Mouse (Mus musculus): ENCODE data around the gene Slc9a8. TPM values are rescaled to one million over a fixed set of nuclear protein-coding genes. Genes with fewer than 3 reads are reported as not detected.

Gene Slc9a8
- total and polyA plus RNA-seq, 3 experiments, result 16.7 to 25.8 TPM; not detected in 1

- no peak for TF ChIP-seq MYB (IDR thresholded peaks at IDR 0.05; ENCODE audit: low read depth, low read length)
- TF ChIP-seq USF2 (IDR thresholded peaks at IDR 0.05; ENCODE audit: borderline replicate concordance in 1 of 2, insufficient read depth in 1 of 2, low read depth in 1 of 2, low read length in 2 of 2), result no peak
- TF ChIP-seq UBTF (IDR thresholded peaks at IDR 0.05; ENCODE audit: borderline replicate concordance, insufficient read depth, low read depth, low read length), result 0 out of 2 replicates have a peak, but pooled peaks have one; percentile 16
- 0 out of 6 replicates have a peak, but pooled peaks of 1 of the 3 experiments have one; percentile 7 for TF ChIP-seq CTCF (IDR thresholded peaks at IDR 0.05 in 2 of 3, conservative IDR thresholded peaks at IDR 0.05 in 1 of 3; ENCODE audit: control insufficient read depth in 1 of 3, insufficient read depth in 1 of 3, low read depth in 2 of 3, low read length in 3 of 3, poor library complexity in 1 of 3, severe bottlenecking in 1 of 3)
Measured at GRCm38 (mm10) chr2:167421330-167422149, at the start of gene Slc9a8 (continued).

DNA sequence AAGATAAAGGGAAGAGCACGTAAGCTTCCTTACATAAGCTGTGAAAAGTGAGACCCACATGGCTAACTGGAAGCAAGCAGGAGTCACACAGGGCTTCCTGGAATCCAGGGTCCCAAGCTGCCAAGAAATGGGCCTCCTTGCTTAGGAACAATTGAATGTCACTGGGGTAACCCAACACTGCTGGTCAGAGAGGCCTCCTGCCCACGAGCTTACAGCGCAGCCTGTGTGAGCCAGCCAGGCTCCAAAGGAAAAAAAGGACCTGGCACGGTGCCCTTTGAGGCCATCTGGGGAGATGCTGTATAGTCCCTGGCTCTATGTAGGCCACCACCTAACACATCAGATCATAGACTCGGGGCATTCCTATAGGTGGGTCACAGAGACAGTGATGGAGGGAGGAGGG, 48.2 kb upstream of the Slc9a8 start:
- Histone ChIP-seq H3K27me3 (ENCODE audit: control insufficient read depth in 1 of 2, insufficient read depth in 2 of 2, low read length in 2 of 2) (no peaks in the 10 kb centered on the region; a peak in 2 of 4 replicates), H3K9me3 (replicated peaks; ENCODE audit: insufficient read depth, low read length) (no peaks in the 10 kb centered on the region), H3K4me1 (ENCODE audit: control insufficient read depth in 1 of 2, insufficient read depth in 2 of 2, low read length in 2 of 2) (peaks cover 0 to 26% of the 10 kb centered on the region in 2 experiments; a peak in 2 of 4 replicates), H3K36me3 (ENCODE audit: control insufficient read depth in 1 of 2, insufficient read depth in 2 of 2, low read length in 2 of 2) (peaks cover 0 to 3% of the 10 kb centered on the region in 2 experiments; a peak in 2 of 4 replicates), H3K27ac (ENCODE audit: control insufficient read depth, low read depth, low read length) (no peak overlapping the region), H3K9ac (ENCODE audit: control insufficient read depth, low read depth, low read length, poor library complexity, severe bottlenecking) (no peak overlapping the region), H3K79me2 (ENCODE audit: control insufficient read depth, insufficient read depth, low read length, poor library complexity) (no peaks in the 10 kb centered on the region; the same call in 1 of the 2 replicates), H3K4me3 (ENCODE audit: control insufficient read depth in 1 of 2, insufficient read depth in 1 of 2, low read depth in 2 of 2, low read length in 2 of 2) (no peak overlapping the region)
- no peak for DNase-seq (ENCODE audit: low read depth, low spot score)
- TF ChIP-seq KAT2A (conservative IDR thresholded peaks at IDR 0.05; ENCODE audit: low read depth, low read length) (no peak), ELF1 (IDR thresholded peaks at IDR 0.05; ENCODE audit: low read depth, low read length) (no peak), TBP (IDR thresholded peaks at IDR 0.05; ENCODE audit: low read depth, low read length) (no peak), MAX (IDR thresholded peaks at IDR 0.05; ENCODE audit: low read length) (no peak), POLR2AphosphoS5 (IDR thresholded peaks at IDR 0.05; ENCODE audit: borderline replicate concordance, low read depth, low read length) (no peak), RCOR1 (IDR thresholded peaks at IDR 0.05; ENCODE audit: low read depth, low read length) (no peak), ZC3H11A (IDR thresholded peaks at IDR 0.05; ENCODE audit: low read depth, low read length) (no peak), MYB (IDR thresholded peaks at IDR 0.05; ENCODE audit: low read depth, low read length) (no peak), MEF2A (IDR thresholded peaks at IDR 0.05; ENCODE audit: extremely low read depth, insufficient replicate concordance, low read depth, low read length, poor library complexity, severe bottlenecking) (no peak), CHD1 (IDR thresholded peaks at IDR 0.05; ENCODE audit: low read depth, low read length) (no peak), POLR2AphosphoS2 (IDR thresholded peaks at IDR 0.05; ENCODE audit: low read length) (no peak), TCF12 (IDR thresholded peaks at IDR 0.05; ENCODE audit: low read depth, low read length) (no peak), HCFC1 (IDR thresholded peaks at IDR 0.05; ENCODE audit: low read depth, low read length) (no peak), EP300 (IDR thresholded peaks at IDR 0.05; ENCODE audit: low read depth in 1 of 2, low read length in 2 of 2) (no peak), ZNF384 (IDR thresholded peaks at IDR 0.05; ENCODE audit: low read depth, low read length) (no peak), GATA1 (IDR thresholded peaks at IDR 0.05; ENCODE audit: low read depth, low read length) (no peak)
